ENCODE assay signal across 8 mouse cellular contexts in genomic region chr12:3425375-3426341, GRCm38 (mm10). TPM values are rescaled to one million over a fixed set of nuclear protein-coding genes. Genes with fewer than 3 reads are reported as not detected.
A peak's percentile ranks its signal among the peaks of the same experiment; 100 is the strongest.
DNase-seq lines count a peak whose midpoint lies in the region; ATAC-seq and TF ChIP-seq lines count a peak whose summit lies in the region.

No protein-coding gene starts in this region.

- no peaks in the 10 kb centered on the region for H3K27me3 ChIP-seq in forebrain, embryonic 16.5 days (replicated peaks; ENCODE audit: control insufficient read depth, insufficient read depth, low read length)
- no peaks in the 10 kb centered on the region for H3K27me3 ChIP-seq in lung, postnatal 0 days (replicated peaks; ENCODE audit: insufficient read depth, low read length)
- H3K27me3 ChIP-seq in stomach, embryonic 16.5 days (ENCODE audit: control insufficient read depth, insufficient read depth, low read length): no peaks in the 10 kb centered on the region

- TF ChIP-seq CTCF in lung, postnatal 0 days (IDR thresholded peaks at IDR 0.05): peak; percentile 60

- peak; percentile 22 to 31 for DNase-seq in spleen, postnatal 36 days (ENCODE audit: low spot score in 2 of 2)
- no peak for DNase-seq in spleen, postnatal 4 days (ENCODE audit: low spot score in 2 of 2)
- DNase-seq in c-Kit-positive CD71-positive TER-119-negative erythroid progenitor cells, embryonic 14.5 days (ENCODE audit: low read depth): peak; percentile 34
- DNase-seq in kidney, adult 9 months: peak; percentile 53
- peak; percentile 71 for DNase-seq in lung, postnatal 0 days (ENCODE audit: low spot score)

- H3K4me1 ChIP-seq in forebrain, embryonic 16.5 days (replicated peaks; ENCODE audit: control insufficient read depth, insufficient read depth, low read length): peaks cover 16% of the 10 kb centered on the region
- H3K4me1 ChIP-seq in lung, postnatal 0 days (ENCODE audit: insufficient read depth, low read depth, low read length): peaks cover 6% of the 10 kb centered on the region; the same call in 1 of the 2 replicates
- H3K4me1 ChIP-seq in stomach, embryonic 16.5 days (ENCODE audit: control insufficient read depth, insufficient read depth, low read length): peaks cover 21% of the 10 kb centered on the region

- TF ChIP-seq EP300 in lung, postnatal 0 days (IDR thresholded peaks at IDR 0.05): no peak; the same call in none of the 2 replicates

- no peaks in the 10 kb centered on the region for H3K9me3 ChIP-seq in forebrain, embryonic 16.5 days (ENCODE audit: control insufficient read depth, low read length)
- no peaks in the 10 kb centered on the region for H3K9me3 ChIP-seq in lung, postnatal 0 days (ENCODE audit: low read length)
- H3K9me3 ChIP-seq in stomach, embryonic 16.5 days (replicated peaks; ENCODE audit: control insufficient read depth, low read length): no peaks in the 10 kb centered on the region

- H3K9ac ChIP-seq in forebrain, embryonic 16.5 days (replicated peaks; ENCODE audit: low read depth, low read length): peak overlapping the region; percentile 92
- H3K9ac ChIP-seq in lung, postnatal 0 days (replicated peaks; ENCODE audit: low read depth): peak overlapping the region; percentile 24
- peak overlapping the region; percentile 62 for H3K9ac ChIP-seq in stomach, embryonic 16.5 days (ENCODE audit: low read length)

- H3K4me2 ChIP-seq in forebrain, embryonic 16.5 days (ENCODE audit: low read length): peak overlapping the region; percentile 59
- peak overlapping the region; percentile 59 for H3K4me2 ChIP-seq in lung, postnatal 0 days (replicated peaks; ENCODE audit: low read depth, low read length)
- peak overlapping the region; percentile 59 for H3K4me2 ChIP-seq in stomach, embryonic 16.5 days (ENCODE audit: low read depth, low read length)

- 47% methylated on average over 15 of the region's 15 CpGs for whole genome bisulfite sequencing in forebrain, embryonic 16.5 days
- 32% methylated on average over 15 of the region's 15 CpGs for WGBS in lung, postnatal 0 days
- WGBS in stomach, embryonic 16.5 days: 38% methylated on average over 15 of the region's 15 CpGs

- peak; percentile 39 for ATAC-seq in forebrain, embryonic 16.5 days
- ATAC-seq in lung, postnatal 0 days: peak; percentile 43
- ATAC-seq in stomach, embryonic 16.5 days (ENCODE audit: insufficient read depth, low FRiP score): peak; percentile 31; the same call in 1 of the 2 replicates
- ATAC-seq in monocyte, adult 5-6 weeks (replicated peaks; ENCODE audit: insufficient number of reproducible peaks, low FRiP score, low TSS enrichment, poor library complexity, severe bottlenecking): no peak

- H3K4me3 ChIP-seq in forebrain, embryonic 16.5 days (replicated peaks; ENCODE audit: low read length): peak overlapping the region; percentile 99
- peak overlapping the region; percentile 97 for H3K4me3 ChIP-seq in lung, postnatal 0 days (ENCODE audit: low read depth, low read length)
- peak overlapping the region; percentile 99 for H3K4me3 ChIP-seq in stomach, embryonic 16.5 days (replicated peaks; ENCODE audit: low read length)

- no peaks in the 10 kb centered on the region for H3K36me3 ChIP-seq in forebrain, embryonic 16.5 days (ENCODE audit: control insufficient read depth, insufficient read depth)
- H3K36me3 ChIP-seq in lung, postnatal 0 days (ENCODE audit: insufficient read depth, low read length): no peaks in the 10 kb centered on the region
- H3K36me3 ChIP-seq in stomach, embryonic 16.5 days (ENCODE audit: control insufficient read depth, insufficient read depth, low read length): no peaks in the 10 kb centered on the region

- peak overlapping the region; percentile 97 for H3K27ac ChIP-seq in forebrain, embryonic 16.5 days (ENCODE audit: low read length)
- H3K27ac ChIP-seq in lung, postnatal 0 days (ENCODE audit: low read length): peak overlapping the region; percentile 77
- peak overlapping the region; percentile 86 for H3K27ac ChIP-seq in stomach, embryonic 16.5 days (ENCODE audit: low read length)

RNA-seq across cellular contexts. Expression of gene Asxl2, which starts 1.0 kb away (rescaled TPM):
- polyA plus RNA-seq in forebrain, embryonic 16.5 days (2015; fragmentation: Nextera tagmentation; extraction: Ambion mirVana): 13.2 and 15.7 TPM in 2 replicates
- 8.5 and 9.4 TPM in 2 replicates for polyA plus RNA-seq in lung, postnatal 0 days (2015; fragmentation: Nextera tagmentation; extraction: Ambion mirVana)
- 18.3 and 18.8 TPM in 2 replicates for polyA plus RNA-seq in stomach, embryonic 16.5 days (2015; fragmentation: Nextera tagmentation; extraction: Ambion mirVana)
- 29.1 to 67.5 TPM (median 32.2 TPM) in 3 replicates for total RNA-seq in monocyte, adult 5-6 weeks (2017)

Comparison
In these comparisons a context has a peak if more than half of its experiments do, and no peak if none do; other contexts are left out.
1. DNase-seq: peak in spleen, postnatal 36 days (2 of 2), c-Kit-positive CD71-positive TER-119-negative erythroid progenitor cells, embryonic 14.5 days (single experiment), kidney, adult 9 months (single experiment) and lung, postnatal 0 days (single experiment); none in spleen, postnatal 4 days (0 of 2).
2. H3K9ac ChIP-seq: peak in every context shown above with its lines; median percentile 92 in forebrain, embryonic 16.5 days; 62 in stomach, embryonic 16.5 days; 24 in lung, postnatal 0 days.
3. Peak in every context shown above with its lines, with median percentiles within 50 percentile points of each other: H3K27ac ChIP-seq, H3K4me2 ChIP-seq and H3K4me3 ChIP-seq.